Mouse (Mus musculus) E14TG2a.4 (cell line): ENCODE results near the gene Nrbp1.
"Not testable (repeated sequence)": the region's sequence is repeated elsewhere in the genome, so short reads cannot be mapped to it uniquely, and the experiment has no call there.

Source experiments
- H3K27me3 ChIP-seq: 2 replicates; pipeline ENCODE4 v1.6.1; 2014; ENCODE audit warnings: low read length, control low read depth; ENCODE audit not compliant: insufficient read depth
- H3K36me3 ChIP-seq: 2 replicates; pipeline ENCODE4 v1.6.1; 2014; ENCODE audit warnings: low read length, control low read depth; ENCODE audit not compliant: insufficient read depth
- H3K4me1 ChIP-seq: replicated peaks from 2 replicates; pipeline ENCODE4 v1.6.1; 2014; ENCODE audit warnings: low read depth, low read length, control low read depth
- H3K4me3 ChIP-seq: replicated peaks from 2 replicates; pipeline ENCODE4 v1.5.1; 2014; ENCODE audit warnings: mild to moderate bottlenecking, low read length
- H3K9me3 ChIP-seq: 2 replicates; pipeline ENCODE4 v1.6.1; 2014; ENCODE audit warnings: low read length, control low read depth
- CTCF ChIP-seq: conservative IDR thresholded peaks from 2 replicates; pipeline ENCODE4 v1.5.1; 2014; ENCODE audit warnings: low read length
- NANOG ChIP-seq: IDR thresholded peaks from 2 replicates; pipeline ENCODE4 v1.6.1; 2014; ENCODE audit warnings: borderline replicate concordance, low read length, mixed read lengths
- POU5F1 ChIP-seq: IDR thresholded peaks from 2 replicates; pipeline ENCODE4 v1.6.1; 2014; ENCODE audit warnings: low read length, borderline replicate concordance

The Nrbp1 gene

GRCm38 (mm10) chr5:31201742-31202590 is 38.7 kb upstream of the Nrbp1 start, which contains the start of gene Zfp513:
Gene Zfp513 (minus strand): TSS chr5:31202303.
- H3K36me3 ChIP-seq: peaks cover 86% of the 10 kb centered on the region
- TF ChIP-seq CTCF (no peak), POU5F1 (no peak), NANOG (no peak)
- peak within 1 kb of the TSS; percentile 90 for H3K4me3 ChIP-seq
- H3K4me1 ChIP-seq: peaks cover 66% of the 10 kb centered on the region
- H3K27me3 ChIP-seq: no peaks in the 10 kb centered on the region
- H3K9me3 ChIP-seq: no peaks in the 10 kb centered on the region

DNA sequence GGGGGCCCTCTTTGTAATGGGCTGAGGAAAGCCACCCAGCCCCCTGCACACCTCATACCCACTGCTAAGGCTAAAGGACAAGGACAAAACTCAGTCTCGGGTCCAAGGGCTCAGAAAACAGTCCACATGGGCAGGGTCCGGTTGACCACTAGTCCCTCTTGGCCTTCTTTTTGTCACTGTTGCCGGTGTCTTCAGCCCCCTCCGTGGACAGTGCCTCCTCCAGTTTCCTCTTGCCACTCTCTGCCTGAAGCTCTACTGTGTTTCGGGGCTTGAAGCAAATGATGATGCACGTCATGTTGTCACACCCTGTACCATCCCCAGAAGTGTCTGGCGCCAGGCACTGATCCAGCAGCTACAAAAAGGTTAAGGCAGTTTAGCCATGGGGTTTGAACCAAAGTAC is 37.7 kb upstream of the Nrbp1 start:
- H3K36me3 ChIP-seq: peaks cover 86% of the 10 kb centered on the region
- peak overlapping the region; percentile 90 for H3K4me3 ChIP-seq
- no peaks in the 10 kb centered on the region for H3K27me3 ChIP-seq
- no peaks in the 10 kb centered on the region for H3K9me3 ChIP-seq
- H3K4me1 ChIP-seq: peaks cover 56% of the 10 kb centered on the region
- TF ChIP-seq NANOG: no peak
- no peak for TF ChIP-seq POU5F1
- no peak for TF ChIP-seq CTCF

DNA sequence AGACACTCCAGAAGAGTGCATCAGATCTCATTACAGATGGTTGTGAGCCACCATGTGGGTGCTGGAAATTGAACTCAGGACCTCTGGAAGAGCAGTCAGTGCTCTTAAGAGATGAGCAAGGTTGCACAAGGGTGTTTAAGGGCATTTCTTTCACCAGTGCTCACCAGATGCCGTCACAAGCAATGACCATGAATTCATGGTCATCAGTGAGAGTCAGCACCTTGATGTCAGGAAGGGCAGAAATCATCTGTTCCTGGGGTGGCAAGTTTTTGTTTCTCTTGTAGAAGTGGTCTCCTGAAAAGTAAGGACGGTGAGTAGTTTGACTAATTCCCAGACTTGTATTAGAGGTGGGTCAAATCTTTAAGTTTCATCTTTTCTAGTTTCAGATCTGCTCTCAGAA is 36.8 kb upstream of the Nrbp1 start:
- no peak overlapping the region for H3K4me3 ChIP-seq
- H3K4me1 ChIP-seq: peaks cover 47% of the 10 kb centered on the region
- H3K9me3 ChIP-seq: no peaks in the 10 kb centered on the region
- no peak for TF ChIP-seq CTCF
- TF ChIP-seq POU5F1: no peak
- TF ChIP-seq NANOG: no peak
- no peaks in the 10 kb centered on the region for H3K27me3 ChIP-seq
- H3K36me3 ChIP-seq: peaks cover 85% of the 10 kb centered on the region

GRCm38 (mm10) chr5:31204421-31204820 is 36.2 kb upstream of the Nrbp1 start:
- no peaks in the 10 kb centered on the region for H3K27me3 ChIP-seq
- H3K4me3 ChIP-seq: no peak overlapping the region
- peaks cover 41% of the 10 kb centered on the region for H3K4me1 ChIP-seq
- H3K36me3 ChIP-seq: peaks cover 80% of the 10 kb centered on the region
- no peaks in the 10 kb centered on the region for H3K9me3 ChIP-seq
- TF ChIP-seq NANOG (no peak), CTCF (no peak), POU5F1 (no peak)

- H3K9me3 ChIP-seq, H3K4me3 ChIP-seq, H3K27me3 ChIP-seq: not testable (repeated sequence)
- Histone ChIP-seq H3K36me3 (peaks cover 14% of the 10 kb centered on the region), H3K4me1 (peaks cover 48% of the 10 kb centered on the region)
These were observed 24.1 kb upstream of the Nrbp1 start for GRCm38 (mm10) chr5:31216554-31216953.

DNA sequence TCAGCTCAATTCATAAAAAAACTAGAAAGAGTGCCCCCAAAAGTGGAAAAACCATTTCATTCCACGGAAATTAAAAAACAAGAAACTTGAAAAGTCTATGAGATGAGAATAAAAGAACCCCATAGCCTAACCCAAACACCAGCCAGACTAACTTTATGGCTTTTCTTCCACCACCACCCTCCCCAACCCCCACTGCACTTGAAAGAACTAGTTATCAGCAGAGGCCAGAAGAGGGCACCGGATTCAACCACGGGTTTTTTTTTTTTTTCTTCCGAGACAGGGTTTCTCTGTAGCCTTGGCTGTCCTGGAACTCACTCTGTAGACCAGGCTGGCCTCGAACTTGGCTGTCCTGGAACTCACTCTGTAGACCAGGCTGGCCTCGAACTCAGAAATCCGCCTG is 22.4 kb upstream of the Nrbp1 start:
- H3K4me1 ChIP-seq: peaks cover 39% of the 10 kb centered on the region
- H3K4me3 ChIP-seq: no peak overlapping the region
- H3K36me3 ChIP-seq: peaks cover 14% of the 10 kb centered on the region; the same call in 1 of the 2 replicates
- no peaks in the 10 kb centered on the region for H3K9me3 ChIP-seq
- H3K27me3 ChIP-seq: no peaks in the 10 kb centered on the region
- TF ChIP-seq CTCF: no peak
- TF ChIP-seq POU5F1: no peak
- TF ChIP-seq NANOG: no peak

DNA sequence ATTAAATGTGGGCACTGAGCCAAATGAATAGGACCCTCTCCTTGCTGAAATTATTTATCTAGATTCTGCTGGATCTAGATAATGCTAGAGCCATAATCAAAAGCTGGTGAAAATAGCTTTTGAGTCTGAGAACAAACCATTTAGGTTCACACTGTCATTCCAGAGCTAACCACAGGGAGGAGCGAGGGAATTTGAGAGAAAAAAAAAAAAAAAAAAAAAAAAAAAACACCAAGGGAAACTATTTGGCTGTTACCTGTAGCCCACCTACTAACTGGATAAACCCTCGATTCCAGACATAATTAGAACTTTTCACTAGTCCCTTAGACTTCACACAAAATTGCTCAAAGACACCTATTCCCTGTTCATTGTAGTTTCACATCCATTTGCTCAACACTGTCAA is 21.6 kb upstream of the Nrbp1 start:
- no peaks in the 10 kb centered on the region for H3K27me3 ChIP-seq
- no peaks in the 10 kb centered on the region for H3K9me3 ChIP-seq
- H3K36me3 ChIP-seq: peaks cover 14% of the 10 kb centered on the region; the same call in 1 of the 2 replicates
- peak; percentile 36; the same call in 1 of the 2 replicates for TF ChIP-seq CTCF
- no peak for TF ChIP-seq NANOG
- no peak for TF ChIP-seq POU5F1
- peaks cover 39% of the 10 kb centered on the region for H3K4me1 ChIP-seq
- H3K4me3 ChIP-seq: peak overlapping the region; percentile 100

- no peaks in the 10 kb centered on the region for H3K27me3 ChIP-seq
- no peaks in the 10 kb centered on the region for H3K9me3 ChIP-seq
- TF ChIP-seq POU5F1 (no peak), CTCF (no peak), NANOG (no peak)
- peaks cover 14% of the 10 kb centered on the region; the same call in 1 of the 2 replicates for H3K36me3 ChIP-seq
- peak overlapping the region; percentile 100 for H3K4me3 ChIP-seq
- peaks cover 39% of the 10 kb centered on the region for H3K4me1 ChIP-seq
These were observed 21.2 kb upstream of the Nrbp1 start for GRCm38 (mm10) chr5:31219474-31219873.

DNA sequence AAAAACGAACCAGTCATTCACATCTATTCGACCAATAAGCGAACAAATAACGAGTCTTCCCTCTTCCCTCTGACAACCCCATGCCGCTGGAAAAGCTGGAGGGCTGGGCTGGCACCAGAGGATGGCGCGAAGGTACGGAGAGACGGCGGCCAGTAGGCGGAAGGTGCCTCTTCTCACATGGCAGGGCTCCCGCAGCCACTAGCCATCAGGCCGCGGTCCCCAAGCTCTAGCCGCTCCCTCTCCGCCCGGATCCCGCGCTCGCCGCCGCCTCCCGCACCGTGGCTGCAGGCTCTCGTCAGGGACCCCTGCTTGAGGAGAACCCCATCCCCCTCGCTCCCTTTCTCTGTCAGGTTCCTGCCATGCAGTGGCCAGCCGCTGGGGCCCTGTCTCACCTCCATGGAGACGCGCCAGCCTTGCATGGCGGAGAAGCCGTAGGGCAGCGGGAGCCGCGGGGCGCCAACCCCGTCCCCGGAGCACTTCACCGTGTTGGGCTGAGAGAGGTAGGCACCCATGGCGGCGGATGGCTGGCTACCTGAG is 20.7 kb upstream of the Nrbp1 start:
- no peaks in the 10 kb centered on the region for H3K9me3 ChIP-seq
- peaks cover 13% of the 10 kb centered on the region; the same call in 1 of the 2 replicates for H3K36me3 ChIP-seq
- H3K4me1 ChIP-seq: peaks cover 35% of the 10 kb centered on the region
- TF ChIP-seq CTCF (no peak), POU5F1 (no peak), NANOG (no peak)
- H3K4me3 ChIP-seq: peak overlapping the region; percentile 100
- H3K27me3 ChIP-seq: no peaks in the 10 kb centered on the region
